Mouse (Mus musculus) G1E (cell line): ENCODE data around the gene Cbx7.

Source experiments
- CTCF ChIP-seq: IDR thresholded peaks from 2 replicates; pipeline ENCODE4 v1.5.1; 2012; ENCODE audit warnings: low read depth, low read length, inconsistent platforms, mixed read lengths
- GATA1 ChIP-seq: IDR thresholded peaks from 2 replicates; pipeline ENCODE4 v1.6.1; 2012; ENCODE audit warnings: borderline replicate concordance, low read length, inconsistent platforms, mixed read lengths
- GATA2 ChIP-seq: IDR thresholded peaks from 2 replicates; pipeline ENCODE4 v1.6.1; 2012; ENCODE audit warnings: low read depth, low read length, inconsistent platforms, borderline replicate concordance
- POLR2AphosphoS5 ChIP-seq: IDR thresholded peaks from 2 replicates; pipeline ENCODE4 v1.6.1; 2012; ENCODE audit warnings: low read depth, low read length, inconsistent platforms; ENCODE audit not compliant: insufficient replicate concordance
- TAL1 ChIP-seq: conservative IDR thresholded peaks from 2 replicates; pipeline ENCODE4 v1.6.1; 2012; ENCODE audit warnings: low read depth, low read length, inconsistent platforms, mixed read lengths

DNA sequence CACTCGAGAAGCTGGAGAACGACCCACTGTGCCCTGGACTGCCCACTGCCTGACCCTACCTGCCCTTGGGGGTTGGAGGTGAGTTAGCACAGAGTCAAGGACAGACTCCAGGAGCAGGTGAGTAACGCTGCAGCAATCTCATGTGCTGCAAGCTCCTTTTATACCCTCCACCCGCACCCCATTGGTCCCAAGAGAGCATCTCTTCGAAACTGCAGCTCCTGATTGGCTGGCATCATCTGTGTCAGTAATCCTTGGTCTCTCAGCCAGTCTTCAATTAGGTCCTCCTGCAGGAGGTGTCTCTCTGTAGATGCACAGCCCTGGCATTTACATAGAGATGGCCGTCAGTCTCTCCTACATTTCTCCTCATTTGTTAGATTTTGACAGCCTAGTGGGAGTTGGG, 3.6 kb downstream of the Cbx7 start:
- no peak for TF ChIP-seq CTCF
- TF ChIP-seq GATA1: no peak
- TF ChIP-seq TAL1: no peak
- no peak for TF ChIP-seq POLR2AphosphoS5
- no peak for TF ChIP-seq GATA2
